Mouse (Mus musculus) right cerebral cortex, postnatal 10 days (tissue): ENCODE measurements around the gene Olfr103.

Experiments used
- DNase-seq, 2 experiments: peaks; one replicate each; pipeline ENCODE4 v3.0.0; 2021; ENCODE audit warnings: low spot score in 2 of 2

Gene Olfr103

GRCm38 (mm10) chr17:37339598-37339997 is at the start of gene Olfr103:
Gene Olfr103 (minus strand): TSS chr17:37339698.
- DNase-seq, result no peak

GRCm38 (mm10) chr17:37378733-37379132 is 39.2 kb upstream of the Olfr103 start, which contains the start of gene Olfr105-ps:
Gene Olfr105-ps (plus strand): TSS chr17:37379033.
- DNase-seq, result no peak

DNA sequence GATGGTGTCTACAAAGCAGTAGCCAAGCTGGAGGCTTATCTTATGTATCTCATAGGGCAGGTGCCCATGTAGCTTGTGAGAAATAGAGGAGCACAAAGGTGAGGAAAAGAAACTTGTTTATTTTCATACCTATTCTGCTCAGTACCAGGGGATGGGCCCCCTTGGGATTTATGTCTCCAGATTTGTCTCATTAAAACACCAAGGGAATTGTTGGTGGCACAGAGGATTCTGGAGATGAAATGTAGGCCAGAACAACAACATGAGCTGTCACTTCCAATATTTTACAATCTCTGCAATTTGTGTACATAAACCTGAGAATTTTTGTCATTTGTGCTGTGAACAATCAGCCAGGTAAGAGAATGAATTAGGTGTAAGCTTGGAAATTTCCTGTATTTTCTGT is 19.8 kb upstream of the Olfr103 start, which contains the start of gene Olfr104-ps:
Gene Olfr104-ps, plus strand, starts transcription at position 301 of the 400 bp plus-strand sequence.
- DNase-seq, result no peak

DNA sequence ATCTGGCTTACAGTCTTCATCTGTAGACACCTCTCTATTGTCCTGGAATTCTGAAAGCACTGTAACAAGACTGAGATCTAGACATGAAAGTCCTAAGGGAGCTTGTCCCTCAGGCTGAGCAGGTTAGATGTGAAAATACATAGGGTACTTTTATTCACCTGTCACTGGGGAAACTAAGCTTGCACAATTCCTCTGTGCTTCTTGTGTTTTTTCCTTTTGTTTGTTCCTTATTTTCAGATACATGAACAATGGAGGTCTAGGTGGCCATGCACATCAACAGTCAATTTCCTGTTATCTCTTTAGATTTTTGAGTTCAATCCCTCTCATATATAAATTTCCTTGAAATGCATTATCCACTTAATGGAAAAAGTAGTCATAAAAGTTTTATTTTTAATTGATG is 22.5 kb downstream of the Olfr103 start, which contains the start of gene Olfr102:
Gene Olfr102, minus strand, starts transcription at position 101 of the 400 bp plus-strand sequence.
- DNase-seq, result no peak

GRCm38 (mm10) chr17:37310146-37310699 is 29.3 kb downstream of the Olfr103 start:
- DNase-seq, result no peak

- peak in 1 of 2 experiments; percentile 18 for DNase-seq
Measured at GRCm38 (mm10) chr17:37308483-37308882, 31.0 kb downstream of the Olfr103 start.

DNA sequence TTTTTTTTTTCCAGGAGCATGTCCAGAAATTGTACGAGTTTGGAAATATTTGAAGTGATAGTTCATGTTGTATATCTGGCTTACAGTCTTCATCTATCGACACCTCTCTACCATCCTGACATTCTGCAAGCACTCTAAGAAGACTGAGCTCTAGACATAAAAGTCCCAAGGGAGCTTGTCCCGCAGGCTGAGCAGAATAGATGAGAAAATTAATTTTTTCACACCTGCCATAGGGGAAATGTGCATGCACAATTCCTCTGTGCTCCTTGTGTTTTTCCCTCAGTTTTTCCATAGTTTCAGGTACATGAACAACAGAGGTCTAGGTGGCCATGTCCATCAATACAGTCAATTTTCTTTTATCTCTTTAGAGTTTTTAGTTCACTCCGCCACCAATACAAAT is 35.3 kb downstream of the Olfr103 start, which contains the start of gene Olfr101:
Gene Olfr101, minus strand, starts transcription at position 101 of the 400 bp plus-strand sequence.
- DNase-seq, result no peak
